Comparison of ENCODE assay signal across 22 mouse cellular contexts in the genomic region with DNA sequence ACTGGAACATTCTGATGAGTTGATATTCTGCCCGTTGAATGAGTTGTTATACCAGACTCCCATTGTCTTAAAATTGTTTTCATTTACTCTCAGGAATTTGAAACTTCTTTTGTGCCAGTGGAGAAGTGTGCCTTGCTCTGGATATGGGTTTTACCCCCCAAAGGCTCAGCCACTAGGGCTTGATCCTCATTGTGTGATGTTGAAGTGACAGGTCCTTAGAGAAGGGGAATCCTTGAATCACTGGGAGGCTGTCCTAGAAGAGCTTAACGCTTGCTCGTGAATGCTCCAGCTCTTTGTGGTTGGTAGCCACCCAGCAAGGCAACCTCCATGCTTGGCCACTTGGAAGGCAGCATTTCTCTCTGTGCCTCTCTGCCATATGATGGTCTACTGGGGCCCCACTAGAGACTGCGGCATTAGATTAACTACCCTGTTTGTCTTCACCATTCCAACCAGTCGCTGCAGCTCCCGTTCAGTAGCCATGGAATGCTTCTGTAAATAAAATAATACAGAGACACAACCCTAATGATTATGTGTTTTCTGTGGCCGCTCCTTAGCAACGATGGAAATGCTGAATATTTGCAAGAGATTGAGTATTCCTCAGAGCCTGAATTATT.
DNase-seq lines count a peak whose midpoint lies in the region; ATAC-seq and TF ChIP-seq lines count a peak whose summit lies in the region.
"Had no signal": no experiment of that assay in that cellular context is flagged by ENCODE, and none has a peak within 500 bp of the region (broad histone marks: within the 10 kb centered on the region; RNA-seq: fewer than 3 reads in every experiment).

No protein-coding gene starts in this region.

- no peak overlapping the region for H3K9ac ChIP-seq in forebrain, embryonic 14.5 days (ENCODE audit: low read length)
- no peak overlapping the region for H3K9ac ChIP-seq in forebrain, embryonic 12.5 days
- H3K9ac ChIP-seq in hindbrain, embryonic 16.5 days (ENCODE audit: low read depth, low read length) = no peak overlapping the region
- H3K9ac ChIP-seq in hindbrain, embryonic 12.5 days = no peak overlapping the region
- H3K9ac ChIP-seq: limb, embryonic 15.5 days; liver, embryonic 15.5 days had no signal

- H3K27me3 ChIP-seq in forebrain, embryonic 14.5 days (replicated peaks; ENCODE audit: control insufficient read depth, insufficient read depth, low read length) = no peaks in the 10 kb centered on the region
- H3K27me3 ChIP-seq in forebrain, embryonic 12.5 days = no peaks in the 10 kb centered on the region
- H3K27me3 ChIP-seq in hindbrain, embryonic 16.5 days (replicated peaks; ENCODE audit: control insufficient read depth, insufficient read depth, low read length) = no peaks in the 10 kb centered on the region
- no peaks in the 10 kb centered on the region for H3K27me3 ChIP-seq in hindbrain, embryonic 12.5 days
- no peaks in the 10 kb centered on the region for H3K27me3 ChIP-seq in thymus, adult 2 months (ENCODE audit: control insufficient read depth, insufficient read depth, low read length)
- H3K27me3 ChIP-seq: limb, embryonic 15.5 days; liver, embryonic 15.5 days had no signal

- no peak for TF ChIP-seq POLR2A in olfactory bulb, adult 2 months (IDR thresholded peaks at IDR 0.05; ENCODE audit: insufficient read depth, low read depth, low read length)
- no peak for TF ChIP-seq POLR2A in thymus, adult 2 months (IDR thresholded peaks at IDR 0.05; ENCODE audit: control insufficient read depth, extremely low read depth, insufficient read depth, low read length, poor library complexity)

- no peak overlapping the region for H3K4me3 ChIP-seq in forebrain, embryonic 14.5 days (ENCODE audit: low read depth, low read length)
- H3K4me3 ChIP-seq in forebrain, embryonic 12.5 days (replicated peaks) = no peak overlapping the region
- no peak overlapping the region for H3K4me3 ChIP-seq in hindbrain, embryonic 16.5 days (ENCODE audit: low read length)
- no peak overlapping the region for H3K4me3 ChIP-seq in hindbrain, embryonic 12.5 days
- no peak overlapping the region for H3K4me3 ChIP-seq in olfactory bulb, adult 2 months (ENCODE audit: insufficient read depth, low read depth, low read length)
- no peak overlapping the region for H3K4me3 ChIP-seq in thymus, adult 2 months (ENCODE audit: control insufficient read depth, insufficient read depth, low read length)
- H3K4me3 ChIP-seq: forebrain, embryonic 10.5 days; heart, embryonic 10.5 days; limb, embryonic 15.5 days; liver, embryonic 15.5 days had no signal

- no peak for TF ChIP-seq CTCF in olfactory bulb, adult 2 months (IDR thresholded peaks at IDR 0.05; ENCODE audit: insufficient read depth, low read depth, low read length)
- no peak for TF ChIP-seq CTCF in thymus, adult 2 months (IDR thresholded peaks at IDR 0.05; ENCODE audit: borderline replicate concordance, control insufficient read depth, extremely low read depth, insufficient read depth, low read length, poor library complexity)

- H3K9me3 ChIP-seq in forebrain, embryonic 14.5 days (replicated peaks; ENCODE audit: control insufficient read depth, low read length) = no peaks in the 10 kb centered on the region
- H3K9me3 ChIP-seq in forebrain, embryonic 12.5 days = no peaks in the 10 kb centered on the region
- H3K9me3 ChIP-seq in hindbrain, embryonic 16.5 days (ENCODE audit: control insufficient read depth, low read length) = no peaks in the 10 kb centered on the region
- H3K9me3 ChIP-seq in hindbrain, embryonic 12.5 days (replicated peaks) = no peaks in the 10 kb centered on the region; the same call in 1 of the 2 replicates
- H3K9me3 ChIP-seq: forebrain, embryonic 10.5 days; heart, embryonic 10.5 days; limb, embryonic 15.5 days; liver, embryonic 15.5 days had no signal

- H3K4me2 ChIP-seq in forebrain, embryonic 14.5 days (ENCODE audit: low read length) = no peak overlapping the region
- no peak overlapping the region for H3K4me2 ChIP-seq in forebrain, embryonic 12.5 days
- H3K4me2 ChIP-seq in hindbrain, embryonic 16.5 days (ENCODE audit: low read length) = no peak overlapping the region
- no peak overlapping the region for H3K4me2 ChIP-seq in hindbrain, embryonic 12.5 days (replicated peaks)
- H3K4me2 ChIP-seq: limb, embryonic 15.5 days; liver, embryonic 15.5 days had no signal

- peak; percentile 5 for DNase-seq in forebrain, embryonic 14.5 days (ENCODE audit: low spot score)
- peak; percentile 8 for DNase-seq in retina, embryonic 14.5 days (ENCODE audit: low spot score)
- DNase-seq in retina, postnatal 1 day = no peak
- DNase-seq in thymus, adult 2 months = no peak
- DNase-seq: adrenal gland, postnatal 14 days; cerebellum, adult 11 months; cerebellum, postnatal 10 days; heart, postnatal 10 days; kidney, adult 8-10 months; kidney, postnatal 25 days; thymus, postnatal 14 days had no signal

- ATAC-seq in forebrain, embryonic 14.5 days = 0 out of 2 replicates have a peak, but pooled peaks have one; percentile 26
- no peak for ATAC-seq in forebrain, embryonic 12.5 days (ENCODE audit: low FRiP score)
- ATAC-seq in hindbrain, embryonic 16.5 days = 0 out of 2 replicates have a peak, but pooled peaks have one; percentile 37
- ATAC-seq in hindbrain, embryonic 12.5 days (ENCODE audit: low FRiP score) = no peak
- ATAC-seq: inflammation-experienced regulatory T-cells, adult 6 months; lung, postnatal 0 days had no signal

- no peak overlapping the region for H3K27ac ChIP-seq in forebrain, embryonic 14.5 days (ENCODE audit: low read depth, low read length)
- H3K27ac ChIP-seq in forebrain, embryonic 12.5 days = no peak overlapping the region
- H3K27ac ChIP-seq in hindbrain, embryonic 16.5 days (ENCODE audit: low read depth, low read length) = peak overlapping the region; percentile 54; the same call in 1 of the 2 replicates
- H3K27ac ChIP-seq in hindbrain, embryonic 12.5 days = no peak overlapping the region
- H3K27ac ChIP-seq in olfactory bulb, adult 2 months (ENCODE audit: insufficient read depth, low read depth, low read length) = 0 out of 2 replicates have a peak overlapping the region, but pooled peaks have one; percentile 46
- H3K27ac ChIP-seq in thymus, adult 2 months (ENCODE audit: control insufficient read depth, insufficient read depth, low read length) = no peak overlapping the region
- H3K27ac ChIP-seq: forebrain, embryonic 10.5 days; heart, embryonic 10.5 days; limb, embryonic 15.5 days; liver, embryonic 15.5 days had no signal

- no peaks in the 10 kb centered on the region for H3K36me3 ChIP-seq in forebrain, embryonic 14.5 days (ENCODE audit: control insufficient read depth, insufficient read depth, low read length)
- no peaks in the 10 kb centered on the region for H3K36me3 ChIP-seq in forebrain, embryonic 12.5 days (replicated peaks)
- no peaks in the 10 kb centered on the region for H3K36me3 ChIP-seq in hindbrain, embryonic 16.5 days (ENCODE audit: control insufficient read depth, insufficient read depth, low read length)
- no peaks in the 10 kb centered on the region for H3K36me3 ChIP-seq in hindbrain, embryonic 12.5 days
- H3K36me3 ChIP-seq in thymus, adult 2 months (ENCODE audit: control insufficient read depth, insufficient read depth, low read length) = no peaks in the 10 kb centered on the region
- H3K36me3 ChIP-seq: forebrain, embryonic 10.5 days; G1E; heart, embryonic 10.5 days; limb, embryonic 15.5 days; liver, embryonic 15.5 days had no signal

- no peaks in the 10 kb centered on the region for H3K4me1 ChIP-seq in forebrain, embryonic 14.5 days (ENCODE audit: control insufficient read depth, insufficient read depth, low read length)
- H3K4me1 ChIP-seq in forebrain, embryonic 12.5 days = peaks cover 6% of the 10 kb centered on the region
- H3K4me1 ChIP-seq in hindbrain, embryonic 16.5 days (ENCODE audit: control insufficient read depth, insufficient read depth, low read depth, low read length) = no peaks in the 10 kb centered on the region; the same call in 1 of the 2 replicates
- no peaks in the 10 kb centered on the region for H3K4me1 ChIP-seq in hindbrain, embryonic 12.5 days
- H3K4me1 ChIP-seq in olfactory bulb, adult 2 months (ENCODE audit: control insufficient read depth, insufficient read depth, low read length) = peaks cover 3% of the 10 kb centered on the region
- no peaks in the 10 kb centered on the region for H3K4me1 ChIP-seq in thymus, adult 2 months (replicated peaks; ENCODE audit: control insufficient read depth, insufficient read depth, low read length)
- H3K4me1 ChIP-seq: heart, embryonic 10.5 days; limb, embryonic 15.5 days; liver, embryonic 15.5 days had no signal

- WGBS in forebrain, embryonic 14.5 days = 52% methylated on average over 8 of the region's 8 CpGs
- 50% methylated on average over 8 of the region's 8 CpGs for WGBS in forebrain, embryonic 12.5 days
- 48% methylated on average over 8 of the region's 8 CpGs for WGBS in hindbrain, embryonic 16.5 days
- 61% methylated on average over 8 of the region's 8 CpGs for WGBS in hindbrain, embryonic 12.5 days
- 27% methylated on average over 8 of the region's 8 CpGs for WGBS in olfactory bulb, adult 2 months
- 98% methylated on average over 8 of the region's 8 CpGs for WGBS in thymus, adult 2 months

Comparison
In these comparisons a context has a peak if more than half of its experiments do, and no peak if none do; other contexts are left out.
1. ATAC-seq: peak in forebrain, embryonic 14.5 days (single experiment) and hindbrain, embryonic 16.5 days (single experiment); none in forebrain, embryonic 12.5 days (single experiment) and hindbrain, embryonic 12.5 days (single experiment).
2. DNase-seq: peak in forebrain, embryonic 14.5 days (single experiment) and retina, embryonic 14.5 days (single experiment); none in retina, postnatal 1 day (single experiment) and thymus, adult 2 months (single experiment).
3. H3K27ac ChIP-seq: peak in hindbrain, embryonic 16.5 days (single experiment) and olfactory bulb, adult 2 months (single experiment); none in forebrain, embryonic 14.5 days (single experiment), forebrain, embryonic 12.5 days (single experiment), hindbrain, embryonic 12.5 days (single experiment) and thymus, adult 2 months (single experiment).